Mouse (Mus musculus) mesoderm, embryonic 11.5 days (tissue): ENCODE results near the gene Atp6v0a4.

Experiments used
- DNase-seq: peaks from one replicate; pipeline ENCODE4 v3.0.0-alpha.2; 2012; ENCODE audit warnings: low read depth, low spot score

The Atp6v0a4 gene

GRCm38 (mm10) chr6:38007459-38007858, 116.9 kb downstream of the Atp6v0a4 start:
- DNase-seq = peak; percentile 83
